Mouse (Mus musculus): ENCODE measurements around the gene Mapk1ip1l. TPM values are rescaled to one million over a fixed set of nuclear protein-coding genes. Genes with fewer than 3 reads are reported as not detected.
"Not testable (repeated sequence)": the region's sequence is repeated elsewhere in the genome, so short reads cannot be mapped to it uniquely, and the experiment has no call there.

The Mapk1ip1l gene
- polyA plus RNA-seq, 1 experiment from 2014 or later = 52.3 TPM

GRCm38 (mm10) chr14:47307669-47308068 is 9.6 kb downstream of the Mapk1ip1l start:
- Histone ChIP-seq H3K27me3 (no peaks in the 10 kb centered on the region), H3K4me2 (no peak overlapping the region), H3K4me1 (replicated peaks) (peaks cover 6% of the 10 kb centered on the region; the same call in 1 of the 2 replicates), H3K36me3 (peaks cover 35% of the 10 kb centered on the region), H3K4me3 (no peak overlapping the region), H3K9ac (no peak overlapping the region), H3K9me3 (no peaks in the 10 kb centered on the region), H3K27ac (no peak overlapping the region)
- WGBS = 92% methylated on average over 3 of the region's 3 CpGs
- ATAC-seq (ENCODE audit: low FRiP score) = no peak

DNA sequence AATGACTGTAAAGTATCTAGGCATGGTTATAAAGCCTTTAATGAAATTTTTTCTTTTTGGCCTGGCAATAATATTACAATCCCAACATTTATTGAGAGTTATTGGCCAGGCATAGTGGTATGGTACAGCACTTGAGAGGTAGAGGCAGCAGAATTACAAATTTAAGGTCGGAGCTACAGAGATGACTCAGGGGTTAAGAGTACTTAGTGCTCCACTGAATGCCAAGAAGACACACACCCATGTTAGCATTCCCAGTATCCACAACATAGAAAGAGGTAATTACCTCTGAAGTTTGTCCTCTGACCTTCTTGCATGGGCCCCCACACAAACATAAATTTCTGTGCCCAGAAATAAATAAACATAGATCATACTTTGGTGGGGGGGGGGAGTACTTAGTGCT is 11.0 kb downstream of the Mapk1ip1l start:
- Histone ChIP-seq H3K27ac (no peak overlapping the region), H3K9me3 (no peaks in the 10 kb centered on the region), H3K27me3 (no peaks in the 10 kb centered on the region), H3K36me3 (peaks cover 45% of the 10 kb centered on the region), H3K4me1 (replicated peaks) (no peaks in the 10 kb centered on the region), H3K4me3 (no peak overlapping the region), H3K9ac (no peak overlapping the region), H3K4me2 (no peak overlapping the region)
- ATAC-seq (ENCODE audit: low FRiP score) = no peak
- WGBS = 90% methylated on average over 1 of the region's 1 CpGs

GRCm38 (mm10) chr14:47310342-47311181 is 12.5 kb downstream of the Mapk1ip1l start:
- Histone ChIP-seq H3K4me1 (replicated peaks) (no peaks in the 10 kb centered on the region), H3K27me3 (no peaks in the 10 kb centered on the region), H3K9ac (no peak overlapping the region), H3K4me2 (no peak overlapping the region), H3K9me3 (no peaks in the 10 kb centered on the region), H3K4me3 (no peak overlapping the region), H3K27ac (no peak overlapping the region), H3K36me3 (peaks cover 53% of the 10 kb centered on the region)
- 92% methylated on average over 18 of the region's 18 CpGs for WGBS
- ATAC-seq (ENCODE audit: low FRiP score) = 0 out of 2 replicates have a peak, but pooled peaks have one; percentile 39

GRCm38 (mm10) chr14:47319362-47319761 is 21.3 kb downstream of the Mapk1ip1l start:
- no peak overlapping the region for H3K27ac ChIP-seq
- no peak for ATAC-seq (ENCODE audit: low FRiP score)
- peaks cover 31% of the 10 kb centered on the region for H3K36me3 ChIP-seq
- WGBS = 89% methylated on average over 5 of the region's 5 CpGs
- no peak overlapping the region for H3K4me2 ChIP-seq
- H3K4me1 ChIP-seq (replicated peaks) = no peaks in the 10 kb centered on the region
- no peak overlapping the region for H3K4me3 ChIP-seq
- H3K9me3 ChIP-seq = no peaks in the 10 kb centered on the region
- H3K9ac ChIP-seq = no peak overlapping the region
- no peaks in the 10 kb centered on the region for H3K27me3 ChIP-seq

GRCm38 (mm10) chr14:47321581-47321980 is 23.5 kb downstream of the Mapk1ip1l start:
- not testable (repeated sequence) for H3K4me2 ChIP-seq; H3K4me3 ChIP-seq; H3K9ac ChIP-seq; H3K27ac ChIP-seq; H3K27me3 ChIP-seq; H3K4me1 ChIP-seq (replicated peaks); H3K9me3 ChIP-seq; ATAC-seq (ENCODE audit: low FRiP score)
- WGBS = 91% methylated on average over 7 of the region's 8 CpGs
- H3K36me3 ChIP-seq = peaks cover 32% of the 10 kb centered on the region

GRCm38 (mm10) chr14:47325965-47326761 is 28.1 kb downstream of the Mapk1ip1l start:
- no peak overlapping the region for H3K27ac ChIP-seq
- H3K36me3 ChIP-seq = peaks cover 16% of the 10 kb centered on the region
- no peak overlapping the region for H3K9ac ChIP-seq
- 86% methylated on average over 9 of the region's 9 CpGs for WGBS
- no peaks in the 10 kb centered on the region for H3K27me3 ChIP-seq
- no peaks in the 10 kb centered on the region for H3K9me3 ChIP-seq
- H3K4me1 ChIP-seq (replicated peaks) = no peaks in the 10 kb centered on the region
- no peak overlapping the region for H3K4me3 ChIP-seq
- ATAC-seq (ENCODE audit: low FRiP score) = no peak
- H3K4me2 ChIP-seq = no peak overlapping the region

DNA sequence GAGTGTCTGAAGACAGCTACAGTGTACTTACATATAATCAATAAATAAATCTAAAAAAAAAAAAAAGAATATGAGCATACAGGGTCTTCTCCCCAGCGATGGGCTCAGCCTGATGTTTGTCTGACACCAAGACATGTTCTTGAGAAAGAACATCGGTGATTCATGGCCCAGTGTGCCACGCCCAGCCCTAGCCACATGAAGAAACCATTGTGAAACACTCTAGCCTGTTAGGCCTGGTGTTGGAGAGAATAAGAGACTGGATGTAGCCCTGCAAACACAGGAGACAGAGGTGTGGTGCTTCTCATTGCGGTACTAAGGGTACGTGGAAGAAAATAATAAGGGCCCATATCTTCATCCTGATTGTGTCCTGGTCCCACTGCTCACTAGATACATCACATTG is 29.3 kb downstream of the Mapk1ip1l start:
- WGBS = 97% methylated on average over 5 of the region's 5 CpGs
- no peak overlapping the region for H3K4me3 ChIP-seq
- H3K4me1 ChIP-seq (replicated peaks) = no peaks in the 10 kb centered on the region
- no peak overlapping the region for H3K9ac ChIP-seq
- H3K27me3 ChIP-seq = no peaks in the 10 kb centered on the region
- no peak overlapping the region for H3K27ac ChIP-seq
- no peak for ATAC-seq (ENCODE audit: low FRiP score)
- H3K4me2 ChIP-seq = no peak overlapping the region
- H3K36me3 ChIP-seq = peaks cover 14% of the 10 kb centered on the region
- no peaks in the 10 kb centered on the region for H3K9me3 ChIP-seq

- Histone ChIP-seq H3K9me3 (no peaks in the 10 kb centered on the region), H3K4me2 (no peak overlapping the region), H3K27me3 (no peaks in the 10 kb centered on the region), H3K4me3 (no peak overlapping the region), H3K9ac (no peak overlapping the region), H3K27ac (no peak overlapping the region), H3K36me3 (no peaks in the 10 kb centered on the region), H3K4me1 (replicated peaks) (no peaks in the 10 kb centered on the region)
- 75% methylated on average over 5 of the region's 5 CpGs for WGBS
- no peak for ATAC-seq (ENCODE audit: low FRiP score)
Measured at GRCm38 (mm10) chr14:47331920-47332319, 33.9 kb downstream of the Mapk1ip1l start.

DNA sequence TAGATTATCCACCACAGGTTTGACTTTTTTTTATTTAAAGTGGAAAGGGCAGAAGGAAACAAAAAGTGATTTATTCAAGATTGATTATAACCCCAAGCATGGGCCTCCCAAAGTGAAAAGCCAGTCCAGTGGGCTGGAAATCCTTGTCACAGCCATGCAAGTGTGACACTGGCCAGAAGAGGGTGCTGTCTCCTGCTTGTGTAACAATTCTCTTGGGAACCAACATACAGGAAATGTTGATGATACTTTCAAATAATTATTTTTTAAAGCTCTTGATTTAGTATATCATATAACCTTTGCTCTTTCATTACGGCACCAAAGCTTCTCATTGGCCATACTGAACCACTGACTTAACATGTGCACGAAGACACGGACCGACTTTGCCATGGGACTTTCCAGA is 36.8 kb downstream of the Mapk1ip1l start:
- ATAC-seq (ENCODE audit: low FRiP score) = no peak
- no peaks in the 10 kb centered on the region for H3K9me3 ChIP-seq

DNA sequence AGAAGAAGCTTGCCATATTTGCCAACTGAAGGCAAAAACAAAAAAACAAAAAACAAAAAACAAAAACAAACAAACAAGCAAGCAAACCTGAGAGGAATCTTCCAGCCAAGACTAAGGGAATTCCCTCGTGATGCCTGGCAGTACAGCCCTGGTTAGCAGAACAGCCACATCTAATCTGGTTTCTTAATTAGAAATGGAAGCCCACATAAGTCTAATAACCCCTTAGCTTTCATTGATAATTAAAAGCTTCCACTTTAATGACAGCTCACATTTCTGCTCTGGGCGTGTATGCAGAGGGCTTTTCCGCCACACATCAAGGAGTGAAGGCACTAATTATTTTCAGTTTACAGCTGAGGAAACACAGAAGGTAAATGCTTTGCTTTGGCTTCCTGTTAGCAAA is 37.2 kb downstream of the Mapk1ip1l start:
- Histone ChIP-seq H3K27ac (no peak overlapping the region), H3K36me3 (no peaks in the 10 kb centered on the region), H3K4me2 (no peak overlapping the region), H3K27me3 (no peaks in the 10 kb centered on the region), H3K9me3 (no peaks in the 10 kb centered on the region), H3K4me1 (replicated peaks) (no peaks in the 10 kb centered on the region), H3K9ac (no peak overlapping the region), H3K4me3 (no peak overlapping the region)
- ATAC-seq (ENCODE audit: low FRiP score) = no peak
- 66% methylated on average over 3 of the region's 3 CpGs for WGBS

More for the DNA sequence above, 36.8 kb downstream of the Mapk1ip1l start:
- H3K4me1 ChIP-seq (replicated peaks) = no peaks in the 10 kb centered on the region
- H3K36me3 ChIP-seq = no peaks in the 10 kb centered on the region
- no peak overlapping the region for H3K9ac ChIP-seq
- no peak overlapping the region for H3K27ac ChIP-seq
- H3K4me3 ChIP-seq = no peak overlapping the region
- H3K27me3 ChIP-seq = no peaks in the 10 kb centered on the region
- WGBS = 77% methylated on average over 4 of the region's 4 CpGs
- H3K4me2 ChIP-seq = no peak overlapping the region

GRCm38 (mm10) chr14:47340231-47340925 is 42.3 kb downstream of the Mapk1ip1l start:
- Histone ChIP-seq H3K4me3 (no peak overlapping the region), H3K36me3 (no peaks in the 10 kb centered on the region), H3K9ac (no peak overlapping the region), H3K27me3 (no peaks in the 10 kb centered on the region), H3K4me1 (replicated peaks) (0 out of 2 replicates have a peak, but pooled peaks cover 3% of the 10 kb centered on the region), H3K27ac (no peak overlapping the region), H3K4me2 (no peak overlapping the region), H3K9me3 (no peaks in the 10 kb centered on the region)
- ATAC-seq (ENCODE audit: low FRiP score) = no peak
- 84% methylated on average over 10 of the region's 10 CpGs for WGBS

GRCm38 (mm10) chr14:47341811-47342291 is 43.8 kb downstream of the Mapk1ip1l start:
- no peak for ATAC-seq (ENCODE audit: low FRiP score)
- Histone ChIP-seq H3K4me3 (no peak overlapping the region), H3K27ac (0 out of 2 replicates have a peak overlapping the region, but pooled peaks have one; percentile 8), H3K9me3 (no peaks in the 10 kb centered on the region), H3K9ac (no peak overlapping the region), H3K27me3 (no peaks in the 10 kb centered on the region), H3K4me2 (no peak overlapping the region), H3K36me3 (no peaks in the 10 kb centered on the region), H3K4me1 (replicated peaks) (0 out of 2 replicates have a peak, but pooled peaks cover 3% of the 10 kb centered on the region)
- 59% methylated on average over 4 of the region's 4 CpGs for WGBS

Measured in hindbrain, embryonic 13.5 days (tissue).